Mouse (Mus musculus): ENCODE results near the gene Isx.

DNA sequence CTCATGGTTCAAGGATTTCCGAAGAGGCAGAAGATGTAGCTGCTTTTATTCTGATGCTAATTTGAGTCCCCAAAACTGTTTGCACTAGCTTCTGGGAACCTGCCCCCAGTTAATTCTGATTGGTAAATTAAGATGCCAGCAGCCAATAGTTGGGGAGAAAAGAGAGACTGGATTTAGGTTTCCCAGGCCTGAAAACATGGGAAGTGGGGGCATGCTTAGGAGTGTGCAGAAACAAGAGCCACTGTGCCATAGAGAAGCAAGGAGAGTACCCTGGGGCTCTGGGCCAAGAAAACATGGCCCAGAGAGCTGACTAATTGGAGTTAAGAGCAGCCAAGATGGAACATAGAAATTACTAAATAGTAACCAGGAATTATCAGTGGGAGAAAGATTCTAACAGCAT, 33.4 kb downstream of the Isx start:
- no peak for TF ChIP-seq CTCF (IDR thresholded peaks at IDR 0.05; ENCODE audit: insufficient read depth, low read length)
- no peak for TF ChIP-seq POLR2A (IDR thresholded peaks at IDR 0.05; ENCODE audit: borderline replicate concordance, extremely low read depth, low read depth, low read length)
